Mouse (Mus musculus): ENCODE measurements around the gene Crb1.

GRCm38 (mm10) chr1:139249159-139249558 is 127.7 kb downstream of the Crb1 start:
- TF ChIP-seq ELF1 (IDR thresholded peaks at IDR 0.05; ENCODE audit: low read depth, low read length), result no peak
- no peak for TF ChIP-seq CTCF (conservative IDR thresholded peaks at IDR 0.05 in 1 of 2, IDR thresholded peaks at IDR 0.05 in 1 of 2; ENCODE audit: low read depth in 2 of 2, low read length in 2 of 2)
- no peak for TF ChIP-seq POLR2A (IDR thresholded peaks at IDR 0.05; ENCODE audit: low read depth, low read length)
- no peak for TF ChIP-seq ZNF384 (IDR thresholded peaks at IDR 0.05; ENCODE audit: low read depth, low read length)
- no peak for TF ChIP-seq NELFE (IDR thresholded peaks at IDR 0.05; ENCODE audit: low read depth, low read length)
- TF ChIP-seq KAT2A (IDR thresholded peaks at IDR 0.05; ENCODE audit: insufficient replicate concordance, low read length), result no peak
- no peak for TF ChIP-seq USF2 (conservative IDR thresholded peaks at IDR 0.05; ENCODE audit: low read depth, low read length)
- no peak for TF ChIP-seq ZMIZ1 (IDR thresholded peaks at IDR 0.05; ENCODE audit: low read depth, low read length)
- no peak for TF ChIP-seq NRF1 (IDR thresholded peaks at IDR 0.05; ENCODE audit: low read depth, low read length)
- TF ChIP-seq MAZ (IDR thresholded peaks at IDR 0.05; ENCODE audit: low read depth, low read length), result no peak
- no peak for TF ChIP-seq ZC3H11A (IDR thresholded peaks at IDR 0.05; ENCODE audit: low read depth, low read length)
- no peak for TF ChIP-seq CHD1 (IDR thresholded peaks at IDR 0.05; ENCODE audit: low read depth, low read length)

All from CH12.LX (cell line).